Mouse (Mus musculus) bone marrow, adult 2 months (tissue): ENCODE results near the gene Prom1.
A peak's percentile ranks its signal among the peaks of the same experiment; 100 is the strongest.

Experiments used
- CTCF ChIP-seq: fragments of 200-500 bp; IDR thresholded peaks from 2 replicates; pipeline ENCODE4 v1.5.1; 2011; ENCODE audit warnings: low read length, control low read depth; ENCODE audit not compliant: control insufficient read depth, insufficient read depth
- POLR2A ChIP-seq: fragments of 200-500 bp; IDR thresholded peaks from 2 replicates; pipeline ENCODE4 v1.6.1; 2011; ENCODE audit warnings: low read depth, mild to moderate bottlenecking, control low read depth, low read length, borderline replicate concordance; ENCODE audit not compliant: control insufficient read depth

GRCm38 (mm10) chr5:44104120-44104519 lies 2.3 kb upstream of the Prom1 start:
- TF ChIP-seq CTCF (0 out of 2 replicates have a peak, but pooled peaks have one; percentile 4), POLR2A (no peak)
